Mouse (Mus musculus): ENCODE data around the gene St3gal3. TPM values are rescaled to one million over a fixed set of nuclear protein-coding genes. Genes with fewer than 3 reads are reported as not detected.

St3gal3 gene
- total RNA-seq (2021) = 10 to 100 TPM; 41.9 to 42.1 TPM
- long read RNA-seq, experiment 1, partial matches to known transcripts = 5 of 16 reads
- long read RNA-seq, experiment 1, other reads (novel, unspliced or antisense) = 10 of 16 reads
- long read RNA-seq, experiment 2, partial matches to known transcripts = 8 of 22 reads
- long read RNA-seq, experiment 2, other reads (novel, unspliced or antisense) = 10 of 22 reads

GRCm38 (mm10) chr4:118134485-118135365 is at the start of gene St3gal3:
Gene St3gal3, minus strand, starts transcription at chr4:118134914.
- Histone ChIP-seq H3K4me3 (peak within 1 kb of the TSS; percentile 84), H3K27ac (peak within 1 kb of the TSS; percentile 90)
- peak; percentile 97 to 100 for DNase-seq (ENCODE audit: low spot score in 2 of 2)
- TF ChIP-seq CTCF (conservative IDR thresholded peaks at IDR 0.05) = no peak

GRCm38 (mm10) chr4:118180301-118181080 is 45.8 kb upstream of the St3gal3 start:
- H3K4me3 ChIP-seq = peak overlapping the region; percentile 87
- no peak for DNase-seq (ENCODE audit: low spot score in 2 of 2)
- TF ChIP-seq CTCF (conservative IDR thresholded peaks at IDR 0.05) = no peak
- peak overlapping the region; percentile 99 for H3K27ac ChIP-seq

GRCm38 (mm10) chr4:118179467-118180300 is 45.0 kb upstream of the St3gal3 start, which contains the start of gene Kdm4a:
Gene Kdm4a, minus strand, starts transcription at chr4:118180043.
- DNase-seq (ENCODE audit: low spot score in 2 of 2) = peak; percentile 89 to 97
- H3K27ac ChIP-seq = peak within 1 kb of the TSS; percentile 99
- no peak for TF ChIP-seq CTCF (conservative IDR thresholded peaks at IDR 0.05)
- H3K4me3 ChIP-seq = peak within 1 kb of the TSS; percentile 87

DNA sequence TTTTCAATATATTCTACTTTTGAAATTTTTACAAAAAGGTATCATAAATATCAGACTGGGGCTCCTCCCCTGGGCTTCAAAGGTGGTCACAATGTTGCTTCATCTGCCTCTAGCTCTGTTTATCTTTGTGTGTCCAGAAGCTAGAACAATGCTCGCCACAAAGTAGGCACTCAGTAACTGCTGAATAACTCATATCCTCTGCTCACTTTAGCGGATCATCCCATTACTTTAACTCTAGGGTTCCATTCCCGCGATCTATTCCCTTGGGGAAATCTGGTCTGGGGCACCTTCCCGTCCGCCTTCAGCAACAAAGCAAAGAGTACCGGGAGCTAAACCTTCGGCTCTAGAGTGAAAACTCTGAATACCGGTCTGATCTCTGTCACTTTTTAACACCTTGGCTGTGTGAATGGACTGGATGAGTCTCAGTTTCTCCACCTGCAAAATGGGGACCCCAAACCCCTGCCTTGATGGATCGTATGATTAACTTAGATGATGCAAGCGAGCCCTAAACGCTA is 44.3 kb upstream of the St3gal3 start:
- no peak for DNase-seq (ENCODE audit: low spot score in 2 of 2)
- Histone ChIP-seq H3K27ac (peak overlapping the region; percentile 99), H3K4me3 (peak overlapping the region; percentile 87)
- TF ChIP-seq CTCF (conservative IDR thresholded peaks at IDR 0.05) = no peak

DNA sequence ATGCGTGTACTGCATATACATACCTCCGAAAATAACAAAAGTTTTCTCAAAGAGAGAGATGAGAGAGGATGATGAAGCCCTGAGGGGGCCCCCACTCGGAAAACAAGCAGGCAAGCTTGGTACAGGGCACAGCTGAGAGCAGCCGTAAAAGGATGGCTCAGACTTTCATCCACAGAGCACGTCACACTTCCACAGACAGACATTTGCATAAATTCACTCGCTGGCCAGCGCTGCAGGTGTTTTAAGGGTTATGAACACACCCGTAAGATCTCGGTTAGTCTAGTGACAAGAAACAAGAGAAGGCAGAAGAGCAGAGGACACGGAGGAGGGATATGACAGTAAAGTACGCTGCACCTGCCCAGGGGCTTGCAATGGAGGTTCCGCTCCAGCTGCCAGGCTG is 37.7 kb upstream of the St3gal3 start:
- Histone ChIP-seq H3K4me3 (no peak overlapping the region), H3K27ac (no peak overlapping the region)
- DNase-seq (ENCODE audit: low spot score in 2 of 2) = no peak
- TF ChIP-seq CTCF (conservative IDR thresholded peaks at IDR 0.05) = no peak

DNA sequence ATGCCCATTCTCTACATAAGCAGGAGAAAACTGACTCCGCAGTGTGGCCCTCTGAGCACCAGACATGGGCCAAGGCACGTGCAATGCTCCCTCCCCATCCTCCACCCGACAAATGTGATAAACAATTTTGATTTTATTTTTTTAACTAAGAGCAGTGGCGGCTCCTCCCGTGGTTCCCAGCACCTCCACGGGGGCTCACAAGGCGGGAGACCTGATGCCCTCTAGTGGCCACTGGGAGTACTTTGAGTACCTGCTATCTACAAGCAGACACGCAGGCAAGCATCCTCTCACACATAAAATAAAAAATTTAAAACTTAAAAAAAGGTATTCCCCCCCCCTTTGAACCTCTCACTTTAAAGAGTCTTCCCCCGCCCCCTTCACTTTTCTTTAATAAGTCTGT is 36.3 kb upstream of the St3gal3 start:
- no peak overlapping the region for H3K27ac ChIP-seq
- peak; percentile 69 for TF ChIP-seq CTCF (conservative IDR thresholded peaks at IDR 0.05)
- peak in 1 of 2 experiments; percentile 4 for DNase-seq (ENCODE audit: low spot score in 2 of 2)
- H3K4me3 ChIP-seq = no peak overlapping the region

GRCm38 (mm10) chr4:118162123-118162522 is 27.4 kb upstream of the St3gal3 start:
- no peak for DNase-seq (ENCODE audit: low spot score in 2 of 2)
- no peak overlapping the region for H3K27ac ChIP-seq
- no peak for TF ChIP-seq CTCF (conservative IDR thresholded peaks at IDR 0.05)
- no peak overlapping the region for H3K4me3 ChIP-seq

DNA sequence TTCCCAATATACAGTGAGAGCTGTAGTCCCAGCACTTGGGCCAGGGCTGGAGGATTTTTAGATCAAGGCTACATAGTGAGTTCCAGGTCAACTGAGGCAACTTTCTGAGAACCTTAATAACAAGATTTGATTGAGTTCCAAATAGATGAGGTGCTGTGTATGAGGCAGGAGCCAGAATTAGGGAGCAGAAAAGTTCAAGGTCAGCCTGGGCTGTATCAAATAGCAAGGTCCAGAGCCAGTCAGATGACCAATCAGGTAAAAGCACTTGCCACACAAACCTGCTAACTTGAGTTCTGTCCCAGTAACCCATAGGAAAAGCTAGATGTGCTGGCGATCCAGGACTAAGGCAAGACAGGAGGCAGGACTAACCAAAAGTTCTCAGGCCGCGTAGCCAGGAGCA is 23.0 kb upstream of the St3gal3 start:
- DNase-seq (ENCODE audit: low spot score in 2 of 2) = no peak
- H3K27ac ChIP-seq = peak overlapping the region; percentile 66; the same call in 1 of the 2 replicates
- TF ChIP-seq CTCF (conservative IDR thresholded peaks at IDR 0.05) = no peak
- H3K4me3 ChIP-seq = no peak overlapping the region

DNA sequence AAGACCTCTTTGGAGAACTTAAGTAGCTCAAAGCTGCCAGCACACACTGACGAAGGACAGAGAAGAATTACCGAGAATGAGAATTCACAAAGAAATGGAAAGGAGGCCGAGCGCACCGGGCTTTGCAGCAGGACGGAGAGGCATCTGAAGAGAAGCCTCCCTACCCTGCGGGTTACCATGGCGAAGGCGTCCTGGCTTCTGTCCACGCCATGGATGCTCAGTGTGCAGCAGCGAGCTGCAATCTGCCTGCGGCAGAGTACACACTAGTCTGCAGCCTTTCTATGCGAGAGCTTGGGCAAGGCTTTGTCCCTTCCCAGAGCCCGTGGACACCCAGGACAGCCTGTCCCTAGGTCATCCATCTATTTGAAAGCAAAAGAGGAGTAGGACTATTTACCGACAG is 21.8 kb upstream of the St3gal3 start:
- peak in 1 of 2 experiments; percentile 71 for DNase-seq (ENCODE audit: low spot score in 2 of 2)
- Histone ChIP-seq H3K4me3 (no peak overlapping the region; the same call in 1 of the 2 replicates), H3K27ac (peak overlapping the region; percentile 66)
- TF ChIP-seq CTCF (conservative IDR thresholded peaks at IDR 0.05) = no peak

DNA sequence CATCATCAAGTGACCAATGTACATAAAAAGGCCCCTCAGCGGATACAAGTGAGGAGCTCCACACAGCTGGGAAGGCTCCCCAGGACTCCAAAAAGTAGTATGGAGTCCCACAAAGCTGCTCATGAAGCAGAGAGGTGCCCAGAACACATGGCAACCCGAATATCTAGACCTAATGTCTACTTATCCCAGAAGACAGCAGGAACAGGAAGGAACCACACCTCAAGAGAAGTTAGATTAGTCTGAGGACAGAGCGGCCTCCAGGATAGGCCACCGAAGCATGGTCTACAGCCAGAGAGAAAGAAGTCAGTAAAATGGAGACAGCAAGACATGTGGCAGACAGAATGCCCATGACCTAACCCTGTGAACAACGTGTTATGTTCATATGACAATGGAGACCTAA is 20.2 kb upstream of the St3gal3 start:
- no peak overlapping the region for H3K4me3 ChIP-seq
- no peak for DNase-seq (ENCODE audit: low spot score in 2 of 2)
- H3K27ac ChIP-seq = peak overlapping the region; percentile 66; the same call in 1 of the 2 replicates
- TF ChIP-seq CTCF (conservative IDR thresholded peaks at IDR 0.05) = no peak

- TF ChIP-seq CTCF (conservative IDR thresholded peaks at IDR 0.05) = no peak
- no peak for DNase-seq (ENCODE audit: low spot score in 2 of 2)
- Histone ChIP-seq H3K4me3 (no peak overlapping the region), H3K27ac (peak overlapping the region; percentile 46; the same call in 1 of the 2 replicates)
Measured at GRCm38 (mm10) chr4:118152020-118152785, 17.5 kb upstream of the St3gal3 start.
